Mouse (Mus musculus): ENCODE measurements around the gene Mgat4e. TPM values are rescaled to one million over a fixed set of nuclear protein-coding genes. Genes with fewer than 3 reads are reported as not detected.
"Not testable (repeated sequence)": the region's sequence is repeated elsewhere in the genome, so short reads cannot be mapped to it uniquely, and the experiment has no call there.

The Mgat4e gene
- polyA plus RNA-seq, 1 experiment from 2014 or later = not detected

DNA sequence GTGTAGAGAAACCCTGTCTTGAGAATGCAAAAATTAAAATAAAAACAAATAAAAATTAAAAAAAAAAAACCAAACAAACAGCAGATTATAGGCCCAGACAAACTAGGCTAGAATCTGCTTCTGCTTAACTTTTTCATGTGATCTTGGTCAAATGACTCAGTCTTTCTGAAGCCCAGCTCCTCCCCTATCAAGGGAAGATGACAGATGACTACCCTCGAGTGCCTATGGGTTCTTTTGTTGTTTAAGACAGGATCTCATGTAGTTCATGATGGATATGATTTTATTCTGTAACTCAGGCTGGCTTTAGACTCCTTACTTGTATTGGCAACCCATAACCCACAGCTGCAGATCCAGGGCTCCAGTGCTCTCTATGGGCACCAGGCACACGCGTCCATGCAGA, 2.4 kb upstream of the Mgat4e start:
- Histone ChIP-seq H3K9me3 (no peaks in the 10 kb centered on the region), H3K4me1 (replicated peaks) (peaks cover 22% of the 10 kb centered on the region), H3K27me3 (ENCODE audit: insufficient read depth, poor library complexity, severe bottlenecking) (peaks cover 11% of the 10 kb centered on the region), H3K36me3 (no peaks in the 10 kb centered on the region), H3K27ac (no peak overlapping the region), H3K4me3 (no peak overlapping the region)
- 84% methylated on average over 3 of the region's 3 CpGs for WGBS
- DNase-seq (ENCODE audit: low spot score) = no peak

DNA sequence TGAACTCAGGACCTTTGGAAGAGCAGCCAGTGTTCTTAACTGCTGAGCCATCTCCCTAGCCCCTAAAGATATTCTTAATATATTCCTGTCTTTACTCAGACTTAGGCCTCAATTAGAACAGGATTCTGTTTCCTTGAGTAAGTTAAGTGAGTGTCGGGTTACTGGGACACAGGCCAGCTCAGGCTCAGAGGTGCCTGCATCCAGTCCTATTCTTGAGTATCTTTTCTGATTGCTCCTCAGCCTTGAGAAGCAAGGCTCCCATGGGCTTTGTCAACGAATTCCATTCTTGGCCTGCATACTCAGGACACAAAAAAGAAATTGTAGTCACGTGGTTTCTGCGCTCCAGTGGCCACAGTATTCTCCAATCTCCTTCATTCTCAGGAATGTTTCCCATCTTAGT, 1.3 kb downstream of the Mgat4e start:
- Histone ChIP-seq H3K4me1 (replicated peaks) (0 out of 2 replicates have a peak, but pooled peaks cover 5% of the 10 kb centered on the region), H3K27me3 (ENCODE audit: insufficient read depth, poor library complexity, severe bottlenecking) (no peaks in the 10 kb centered on the region), H3K9me3 (peaks cover 12% of the 10 kb centered on the region; the same call in 1 of the 2 replicates), H3K27ac (no peak overlapping the region), H3K36me3 (no peaks in the 10 kb centered on the region), H3K4me3 (no peak overlapping the region)
- 70% methylated on average over 4 of the region's 4 CpGs for WGBS
- no peak for DNase-seq (ENCODE audit: low spot score)

DNA sequence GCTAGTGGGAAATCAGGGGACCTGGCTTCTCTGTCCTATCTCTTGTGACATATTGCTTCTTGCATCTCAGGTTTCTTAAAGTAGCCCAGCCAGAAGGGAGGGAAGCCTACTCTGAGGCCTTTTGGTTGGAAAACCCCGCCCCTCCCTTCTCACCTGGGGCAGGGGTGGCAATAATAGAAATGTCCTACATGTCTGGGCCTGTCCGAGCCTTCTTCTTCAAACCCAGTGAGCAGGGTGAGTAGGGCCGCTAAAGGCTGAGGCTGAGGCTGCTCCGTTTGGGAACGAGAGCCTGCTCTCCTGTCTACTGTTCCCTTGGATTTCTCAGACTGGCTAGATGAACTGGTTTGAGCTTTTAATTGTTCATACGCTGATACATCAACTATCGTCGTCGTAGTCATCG, 8.9 kb downstream of the Mgat4e start:
- Histone ChIP-seq H3K4me1 (replicated peaks) (peaks cover 4% of the 10 kb centered on the region; the same call in 1 of the 2 replicates), H3K27me3 (ENCODE audit: insufficient read depth, poor library complexity, severe bottlenecking) (no peaks in the 10 kb centered on the region), H3K9me3 (peaks cover 9% of the 10 kb centered on the region; the same call in 1 of the 2 replicates), H3K4me3 (no peak overlapping the region), H3K36me3 (no peaks in the 10 kb centered on the region), H3K27ac (no peak overlapping the region)
- 91% methylated on average over 10 of the region's 10 CpGs for WGBS
- DNase-seq (ENCODE audit: low spot score) = no peak

DNA sequence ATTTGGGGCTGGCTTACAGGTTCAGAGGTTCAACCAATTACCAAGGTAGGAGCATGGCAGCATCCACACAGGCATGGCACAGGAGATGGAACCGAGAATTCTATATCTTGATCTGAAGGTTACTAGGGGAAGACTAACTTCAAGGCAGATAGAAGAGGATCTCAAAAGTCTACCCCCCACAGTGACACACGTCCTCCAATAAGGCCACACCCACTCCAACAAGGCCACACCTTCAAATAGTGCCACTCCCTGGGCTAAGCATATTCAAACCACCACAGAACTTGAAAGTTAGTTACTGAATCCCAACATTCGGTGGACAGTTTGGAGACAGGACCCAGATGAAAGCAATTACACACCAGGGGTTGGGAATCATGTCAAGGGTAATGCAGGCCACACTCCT, 14.0 kb downstream of the Mgat4e start:
- H3K27me3 ChIP-seq (ENCODE audit: insufficient read depth, poor library complexity, severe bottlenecking) = no peaks in the 10 kb centered on the region
- H3K4me3 ChIP-seq = no peak overlapping the region
- H3K4me1 ChIP-seq (replicated peaks) = peaks cover 4% of the 10 kb centered on the region; the same call in 1 of the 2 replicates
- H3K9me3 ChIP-seq = no peaks in the 10 kb centered on the region
- DNase-seq (ENCODE audit: low spot score) = no peak
- no peak overlapping the region for H3K27ac ChIP-seq
- WGBS = 79% methylated on average over 3 of the region's 3 CpGs
- H3K36me3 ChIP-seq = no peaks in the 10 kb centered on the region

DNA sequence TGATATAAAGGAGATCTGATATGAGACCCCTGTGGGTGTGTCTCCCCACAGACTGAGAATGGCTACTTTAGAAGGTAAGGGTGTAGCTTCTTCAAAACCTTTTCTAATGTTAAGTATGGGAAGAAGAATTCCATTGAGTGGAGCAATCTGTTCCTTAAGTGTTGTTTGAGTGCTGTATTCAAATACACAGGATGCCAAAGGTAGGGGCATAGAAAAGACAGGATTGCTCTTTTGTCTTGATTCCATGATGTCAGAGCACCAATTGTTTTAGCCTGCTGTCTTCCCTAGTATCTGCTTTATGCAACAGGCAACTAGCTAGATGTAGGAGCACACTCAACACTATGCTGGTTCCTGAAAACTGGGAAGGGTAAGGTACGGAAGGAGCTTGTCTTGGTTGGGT, 14.4 kb downstream of the Mgat4e start:
- Histone ChIP-seq H3K36me3 (no peaks in the 10 kb centered on the region), H3K4me1 (replicated peaks) (peaks cover 4% of the 10 kb centered on the region; the same call in 1 of the 2 replicates), H3K27me3 (ENCODE audit: insufficient read depth, poor library complexity, severe bottlenecking) (no peaks in the 10 kb centered on the region), H3K9me3 (no peaks in the 10 kb centered on the region), H3K27ac (no peak overlapping the region), H3K4me3 (no peak overlapping the region)
- WGBS = 96% methylated on average over 1 of the region's 1 CpGs
- DNase-seq (ENCODE audit: low spot score) = no peak

DNA sequence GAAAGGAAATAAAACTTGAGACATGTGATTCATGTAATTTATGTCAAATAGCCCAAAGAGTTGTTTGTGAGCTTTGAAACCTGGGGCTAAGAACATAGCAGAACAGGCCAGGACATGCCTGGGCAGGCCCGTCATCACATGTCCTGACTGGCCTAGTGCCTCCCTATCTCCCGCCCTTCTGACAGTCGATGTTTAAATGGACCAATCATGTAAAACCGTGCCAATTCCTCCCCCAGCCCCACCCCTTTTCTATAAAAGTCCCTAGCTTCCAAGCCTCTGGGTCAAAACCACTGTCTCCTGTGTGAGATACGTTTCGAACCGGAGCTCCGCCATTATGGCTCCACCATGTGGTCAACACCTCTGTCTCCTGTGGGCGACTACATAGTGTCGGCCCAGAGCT, 15.8 kb downstream of the Mgat4e start:
- 90% methylated on average over 10 of the region's 10 CpGs for WGBS
- not testable (repeated sequence) for H3K27ac ChIP-seq; DNase-seq (ENCODE audit: low spot score); H3K36me3 ChIP-seq; H3K9me3 ChIP-seq; H3K4me1 ChIP-seq (replicated peaks); H3K4me3 ChIP-seq; H3K27me3 ChIP-seq (ENCODE audit: insufficient read depth, poor library complexity, severe bottlenecking)

DNA sequence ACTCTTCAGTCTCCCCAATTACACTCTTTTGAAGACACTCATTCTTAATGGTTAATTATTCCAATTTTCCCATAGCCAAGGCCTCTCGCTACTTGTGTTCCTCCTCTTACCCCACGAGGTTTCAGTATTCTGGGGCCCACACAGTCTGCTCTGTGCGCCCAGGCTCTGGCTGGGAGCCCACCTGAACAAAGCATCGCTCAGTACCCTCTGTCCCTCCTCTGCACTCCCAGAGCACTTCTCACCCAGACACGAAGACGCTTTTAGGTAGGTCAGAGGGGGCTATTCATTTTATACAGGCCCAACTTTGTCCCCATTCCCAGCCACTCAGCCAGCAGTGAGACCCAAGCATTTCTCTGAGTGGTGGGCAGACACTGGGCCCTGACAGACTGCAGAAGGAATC, 18.9 kb downstream of the Mgat4e start:
- DNase-seq (ENCODE audit: low spot score) = no peak
- H3K27me3 ChIP-seq (ENCODE audit: insufficient read depth, poor library complexity, severe bottlenecking) = no peaks in the 10 kb centered on the region
- 88% methylated on average over 6 of the region's 6 CpGs for WGBS
- no peaks in the 10 kb centered on the region for H3K36me3 ChIP-seq
- no peaks in the 10 kb centered on the region for H3K4me1 ChIP-seq (replicated peaks)
- no peak overlapping the region for H3K27ac ChIP-seq
- H3K9me3 ChIP-seq = no peaks in the 10 kb centered on the region
- no peak overlapping the region for H3K4me3 ChIP-seq

DNA sequence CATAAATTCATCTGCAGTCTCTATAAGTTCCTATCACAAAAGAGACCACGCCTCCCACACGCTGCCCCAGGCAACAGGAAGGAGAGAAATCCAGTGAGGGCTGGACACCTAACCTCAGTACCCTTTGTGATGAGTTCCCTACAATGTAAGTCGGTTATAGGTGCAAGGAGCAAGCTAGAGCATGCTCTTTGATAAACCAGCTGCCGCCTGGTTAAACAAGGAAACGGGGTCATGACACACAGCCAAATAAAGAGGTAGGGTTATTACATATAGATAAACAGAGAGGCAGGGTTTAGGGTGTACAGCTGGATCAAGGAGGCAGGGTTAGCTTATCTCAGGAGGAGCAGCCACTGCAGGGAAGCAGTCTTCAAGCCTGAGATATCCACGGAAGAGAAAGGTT, 22.7 kb downstream of the Mgat4e start:
- Histone ChIP-seq H3K9me3 (no peaks in the 10 kb centered on the region), H3K4me1 (replicated peaks) (no peaks in the 10 kb centered on the region), H3K27me3 (ENCODE audit: insufficient read depth, poor library complexity, severe bottlenecking) (no peaks in the 10 kb centered on the region), H3K4me3 (no peak overlapping the region), H3K36me3 (no peaks in the 10 kb centered on the region), H3K27ac (no peak overlapping the region)
- WGBS = 87% methylated on average over 6 of the region's 6 CpGs
- no peak for DNase-seq (ENCODE audit: low spot score)

DNA sequence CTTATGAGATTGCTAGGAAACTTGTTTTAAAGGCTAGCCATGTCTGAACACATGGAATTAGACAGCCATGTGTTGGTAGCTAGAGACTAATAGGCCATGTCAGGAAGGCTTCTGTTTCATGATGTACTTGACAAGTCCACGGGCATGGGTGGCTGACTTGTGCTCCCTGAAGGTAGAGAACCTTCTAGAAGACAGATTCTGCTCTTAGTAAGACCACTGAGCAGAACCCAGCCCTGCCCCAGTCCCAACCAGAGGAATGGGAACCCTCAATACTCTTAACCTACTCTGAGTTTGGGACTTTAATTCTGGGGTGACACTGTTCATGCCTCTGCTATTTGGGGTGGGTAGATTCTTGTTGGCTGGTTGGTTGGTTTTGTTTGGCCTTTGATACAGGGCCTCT, 24.5 kb downstream of the Mgat4e start:
- H3K9me3 ChIP-seq = no peaks in the 10 kb centered on the region
- 78% methylated on average over 1 of the region's 1 CpGs for WGBS
- H3K27ac ChIP-seq = no peak overlapping the region
- no peak overlapping the region for H3K4me3 ChIP-seq
- DNase-seq (ENCODE audit: low spot score) = no peak
- no peaks in the 10 kb centered on the region for H3K36me3 ChIP-seq
- no peaks in the 10 kb centered on the region for H3K27me3 ChIP-seq (ENCODE audit: insufficient read depth, poor library complexity, severe bottlenecking)
- no peaks in the 10 kb centered on the region for H3K4me1 ChIP-seq (replicated peaks)

DNA sequence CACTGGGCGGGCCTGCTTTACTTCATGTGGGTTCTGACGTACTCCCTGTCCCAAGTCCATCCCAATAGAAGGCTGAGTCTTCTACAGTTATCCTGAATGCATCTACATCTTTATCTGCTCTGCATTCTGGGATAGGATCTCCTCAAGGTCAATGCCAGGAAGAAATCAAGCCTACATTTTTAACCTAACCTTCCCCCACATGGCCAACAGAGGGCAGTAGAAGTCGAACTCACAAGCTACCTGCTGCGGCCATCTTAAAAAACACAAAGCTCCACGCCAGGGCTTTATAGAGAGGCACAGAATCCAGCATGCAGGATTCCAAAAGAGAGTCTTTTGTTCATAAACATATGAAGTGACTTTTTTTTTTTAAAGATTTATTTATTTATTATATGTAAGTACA, 25.1 kb downstream of the Mgat4e start:
- Histone ChIP-seq H3K4me1 (replicated peaks) (no peaks in the 10 kb centered on the region), H3K36me3 (no peaks in the 10 kb centered on the region), H3K27me3 (ENCODE audit: insufficient read depth, poor library complexity, severe bottlenecking) (no peaks in the 10 kb centered on the region), H3K27ac (no peak overlapping the region), H3K9me3 (no peaks in the 10 kb centered on the region), H3K4me3 (no peak overlapping the region)
- DNase-seq (ENCODE audit: low spot score) = no peak
- 73% methylated on average over 5 of the region's 5 CpGs for WGBS

DNA sequence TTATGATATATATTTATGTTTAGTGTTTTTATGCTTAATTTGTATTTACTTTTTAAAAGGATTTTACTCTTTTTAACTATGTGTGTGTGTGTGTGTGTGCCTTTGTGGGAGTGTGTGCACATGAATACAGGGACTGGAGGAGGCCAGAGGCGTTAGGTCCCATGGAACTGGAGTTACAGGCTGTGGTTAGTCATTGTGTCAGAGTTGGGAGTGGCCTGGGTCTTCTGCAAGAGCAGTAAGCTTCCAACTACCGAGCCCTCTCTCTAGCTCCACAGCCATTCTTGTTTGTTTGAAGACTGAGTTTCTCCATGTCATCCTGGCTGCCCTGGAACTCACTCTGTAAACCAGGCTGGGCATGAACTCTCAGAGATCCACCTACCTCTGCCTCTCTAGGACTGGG, 27.2 kb downstream of the Mgat4e start:
- Histone ChIP-seq H3K27ac (no peak overlapping the region), H3K36me3 (no peaks in the 10 kb centered on the region), H3K4me1 (replicated peaks) (0 out of 2 replicates have a peak, but pooled peaks cover 4% of the 10 kb centered on the region), H3K27me3 (ENCODE audit: insufficient read depth, poor library complexity, severe bottlenecking) (no peaks in the 10 kb centered on the region), H3K9me3 (no peaks in the 10 kb centered on the region), H3K4me3 (no peak overlapping the region)
- WGBS = 62% methylated on average over 2 of the region's 2 CpGs
- no peak for DNase-seq (ENCODE audit: low spot score)

DNA sequence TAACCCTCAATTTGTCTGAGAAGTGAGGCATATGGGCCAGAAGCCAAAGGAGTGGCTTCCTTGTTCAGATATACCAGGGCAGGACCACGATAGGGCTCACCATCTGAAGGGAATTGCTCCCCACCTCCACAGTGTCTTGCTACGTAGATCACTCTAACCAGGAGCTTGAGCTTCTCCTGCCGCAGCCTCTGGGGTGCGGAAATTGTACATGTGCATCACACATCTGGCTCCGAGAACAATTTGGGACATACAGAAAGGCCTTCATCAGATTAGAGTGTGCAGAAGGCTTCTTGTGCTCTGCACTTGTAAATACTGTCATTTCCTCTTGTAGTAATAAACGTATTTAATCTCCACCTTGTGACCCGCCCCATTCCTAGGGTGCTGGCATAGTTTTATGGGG, 28.3 kb downstream of the Mgat4e start:
- 84% methylated on average over 7 of the region's 7 CpGs for WGBS
- H3K27ac ChIP-seq = no peak overlapping the region
- H3K9me3 ChIP-seq = no peaks in the 10 kb centered on the region
- no peaks in the 10 kb centered on the region for H3K27me3 ChIP-seq (ENCODE audit: insufficient read depth, poor library complexity, severe bottlenecking)
- no peak for DNase-seq (ENCODE audit: low spot score)
- peaks cover 13% of the 10 kb centered on the region; the same call in 1 of the 2 replicates for H3K4me1 ChIP-seq (replicated peaks)
- H3K4me3 ChIP-seq = no peak overlapping the region
- H3K36me3 ChIP-seq = no peaks in the 10 kb centered on the region

DNA sequence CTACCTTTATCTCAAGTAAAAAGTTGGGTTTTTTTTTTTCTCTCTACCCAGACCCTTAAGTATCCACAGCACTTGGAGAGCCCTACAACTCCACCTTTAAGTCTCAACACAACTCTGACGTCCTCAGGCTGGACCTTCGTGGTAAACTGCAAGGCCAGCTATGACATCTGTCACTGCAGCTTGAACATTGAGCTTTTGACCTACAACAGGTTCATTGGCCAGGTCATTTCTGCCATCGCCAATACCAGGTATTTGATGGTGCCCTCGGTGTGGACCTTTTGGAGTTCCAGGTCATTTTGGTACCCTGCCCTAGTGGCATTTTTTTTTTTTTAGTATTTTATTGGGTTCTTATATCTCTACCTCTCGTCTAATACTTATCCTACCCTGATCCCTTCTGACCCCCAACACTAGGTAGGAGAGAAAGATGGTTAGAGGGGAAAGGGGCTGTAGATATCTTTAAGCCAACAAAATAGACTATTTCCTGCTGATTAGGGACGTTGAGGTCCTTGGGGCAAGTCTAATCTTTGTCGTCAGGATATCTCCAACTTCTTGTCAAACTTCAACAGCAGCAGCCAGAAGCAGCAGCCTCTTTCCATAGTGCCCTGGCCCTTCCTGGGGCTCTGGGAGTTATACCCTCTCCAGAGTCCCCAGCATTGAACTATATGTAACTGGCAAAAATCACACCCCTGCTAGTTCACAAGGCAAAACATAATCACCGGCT, 29.3 kb downstream of the Mgat4e start:
- Histone ChIP-seq H3K4me1 (replicated peaks) (peaks cover 18% of the 10 kb centered on the region; the same call in 1 of the 2 replicates), H3K9me3 (no peaks in the 10 kb centered on the region), H3K36me3 (no peaks in the 10 kb centered on the region), H3K27ac (no peak overlapping the region), H3K4me3 (no peak overlapping the region), H3K27me3 (ENCODE audit: insufficient read depth, poor library complexity, severe bottlenecking) (peaks cover 3% of the 10 kb centered on the region)
- DNase-seq (ENCODE audit: low spot score) = no peak
- 84% methylated on average over 8 of the region's 8 CpGs for WGBS

DNA sequence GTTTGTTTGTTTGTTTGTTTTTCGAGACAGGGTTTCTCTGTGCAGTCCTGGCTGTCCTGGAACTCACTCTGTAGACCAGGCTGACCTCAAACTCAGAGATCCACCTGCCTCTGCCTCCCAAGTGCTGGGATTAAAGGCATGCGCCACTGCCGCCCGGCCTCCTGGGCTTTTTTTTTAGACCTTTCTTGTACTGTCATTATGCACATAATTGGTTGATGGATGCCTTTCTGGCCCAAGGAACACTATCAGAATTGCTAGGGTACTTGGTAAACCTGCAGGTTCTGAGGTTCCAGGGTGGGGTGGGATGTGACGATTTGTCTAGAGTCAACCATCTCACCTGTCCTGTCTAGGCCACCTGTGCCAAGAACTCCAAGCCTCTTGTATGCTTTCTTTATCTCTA, 30.3 kb downstream of the Mgat4e start:
- Histone ChIP-seq H3K4me1 (replicated peaks) (peaks cover 18% of the 10 kb centered on the region; the same call in 1 of the 2 replicates), H3K27me3 (ENCODE audit: insufficient read depth, poor library complexity, severe bottlenecking) (peaks cover 13% of the 10 kb centered on the region)
- H3K4me3 ChIP-seq; DNase-seq (ENCODE audit: low spot score); H3K36me3 ChIP-seq; H3K9me3 ChIP-seq; H3K27ac ChIP-seq: not testable (repeated sequence)
- 90% methylated on average over 5 of the region's 5 CpGs for WGBS
